Mouse (Mus musculus) cerebellum, adult 2 months (tissue): Measurements from ENCODE around the gene Enpp1.

Source experiments
- CTCF ChIP-seq: fragments of 200-500 bp; IDR thresholded peaks from 2 replicates; pipeline ENCODE4 v1.5.1; 2011; ENCODE audit warnings: low read depth, mild to moderate bottlenecking, control low read depth, low read length, moderate library complexity, borderline replicate concordance; ENCODE audit not compliant: insufficient read depth
- POLR2A ChIP-seq: fragments of 200-500 bp; IDR thresholded peaks from 2 replicates; pipeline ENCODE4 v1.6.1; 2011; ENCODE audit warnings: low read length, control low read depth, borderline replicate concordance; ENCODE audit not compliant: insufficient read depth

- no peak for TF ChIP-seq POLR2A
- no peak for TF ChIP-seq CTCF
These were observed 41.4 kb downstream of the Enpp1 start for GRCm38 (mm10) chr10:24670548-24670947.
